Mouse (Mus musculus): ENCODE measurements around the gene Mon2. TPM values are rescaled to one million over a fixed set of nuclear protein-coding genes. Genes with fewer than 3 reads are reported as not detected.

Mon2 gene
- total and polyA plus RNA-seq, 3 experiments: 33.8 to 38.6 TPM; not detected in 1

DNA sequence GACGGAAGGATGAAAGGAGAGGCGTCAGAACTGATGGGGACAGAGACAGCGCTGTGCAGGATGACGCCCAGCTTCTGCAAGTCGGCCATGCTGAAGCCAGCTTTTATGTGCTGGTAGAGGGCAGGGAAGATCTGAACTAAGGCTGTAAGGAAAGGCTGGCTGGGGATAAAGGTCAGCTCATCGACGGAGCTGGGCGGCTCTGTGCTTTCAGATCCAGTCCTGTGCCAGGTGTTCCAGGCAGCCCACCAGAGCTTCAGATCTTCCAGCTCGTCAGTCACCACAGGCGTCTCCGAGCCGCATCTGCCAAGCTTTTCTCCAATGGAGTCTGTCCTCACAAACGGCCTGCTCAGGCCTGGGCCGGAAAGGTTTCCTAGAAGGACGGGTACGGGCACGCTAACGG is 62.9 kb downstream of the Mon2 start:
- Histone ChIP-seq H3K79me2 (ENCODE audit: control insufficient read depth, insufficient read depth, low read length, poor library complexity) (no peaks in the 10 kb centered on the region), H3K27ac (ENCODE audit: control insufficient read depth, low read depth, low read length) (no peak overlapping the region), H3K4me3 (ENCODE audit: control insufficient read depth in 1 of 2, insufficient read depth in 1 of 2, low read depth in 2 of 2, low read length in 2 of 2) (no peak overlapping the region), H3K9me3 (replicated peaks; ENCODE audit: insufficient read depth, low read length) (no peaks in the 10 kb centered on the region), H3K9ac (ENCODE audit: control insufficient read depth, low read depth, low read length, poor library complexity, severe bottlenecking) (no peak overlapping the region), H3K4me1 (ENCODE audit: control insufficient read depth in 1 of 2, insufficient read depth in 2 of 2, low read length in 2 of 2) (no peaks in the 10 kb centered on the region), H3K27me3 (ENCODE audit: control insufficient read depth in 1 of 2, insufficient read depth in 2 of 2, low read length in 2 of 2) (no peaks in the 10 kb centered on the region), H3K36me3 (ENCODE audit: control insufficient read depth in 1 of 2, insufficient read depth in 2 of 2, low read length in 2 of 2) (peaks cover 0 to 17% of the 10 kb centered on the region in 2 experiments; a peak in 2 of 4 replicates)
- no peak for DNase-seq (ENCODE audit: low read depth, low spot score)
- no peak for TF ChIP-seq MEF2A (IDR thresholded peaks at IDR 0.05; ENCODE audit: extremely low read depth, insufficient replicate concordance, low read depth, low read length, poor library complexity, severe bottlenecking)

DNA sequence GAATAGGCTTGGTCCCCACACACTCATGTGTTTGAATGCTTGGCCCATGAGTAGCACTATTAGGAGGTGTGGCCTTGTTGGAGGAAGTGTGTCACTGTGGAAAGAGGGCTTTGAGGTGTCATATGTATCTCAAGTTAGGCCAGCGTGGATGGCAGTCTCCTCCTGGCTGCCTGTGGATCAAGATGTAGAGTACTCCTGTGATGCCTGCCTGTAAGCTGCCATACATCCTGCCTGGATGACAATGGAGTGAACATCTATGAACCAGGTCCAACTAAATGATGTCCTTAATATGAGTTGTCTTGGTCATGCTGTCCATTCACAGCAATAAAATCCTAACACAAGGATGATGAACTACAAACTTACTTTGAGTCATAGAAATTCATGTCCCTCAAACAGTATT is 64.9 kb downstream of the Mon2 start:
- Histone ChIP-seq H3K9me3 (replicated peaks; ENCODE audit: insufficient read depth, low read length) (no peaks in the 10 kb centered on the region), H3K27me3 (ENCODE audit: control insufficient read depth in 1 of 2, insufficient read depth in 2 of 2, low read length in 2 of 2) (no peaks in the 10 kb centered on the region), H3K9ac (ENCODE audit: control insufficient read depth, low read depth, low read length, poor library complexity, severe bottlenecking) (no peak overlapping the region), H3K4me3 (ENCODE audit: control insufficient read depth in 1 of 2, insufficient read depth in 1 of 2, low read depth in 2 of 2, low read length in 2 of 2) (no peak overlapping the region), H3K4me1 (ENCODE audit: control insufficient read depth in 1 of 2, insufficient read depth in 2 of 2, low read length in 2 of 2) (peaks cover 0 to 6% of the 10 kb centered on the region in 2 experiments; a peak in 1 of 4 replicates), H3K27ac (ENCODE audit: control insufficient read depth, low read depth, low read length) (no peak overlapping the region), H3K36me3 (ENCODE audit: control insufficient read depth in 1 of 2, insufficient read depth in 2 of 2, low read length in 2 of 2) (peaks cover 10 to 12% of the 10 kb centered on the region in 2 experiments), H3K79me2 (ENCODE audit: control insufficient read depth, insufficient read depth, low read length, poor library complexity) (no peaks in the 10 kb centered on the region)
- TF ChIP-seq MAX (IDR thresholded peaks at IDR 0.05; ENCODE audit: low read length): no peak
- no peak for TF ChIP-seq E2F4 (IDR thresholded peaks at IDR 0.05; ENCODE audit: borderline replicate concordance, low read depth, low read length)
- TF ChIP-seq CHD1 (IDR thresholded peaks at IDR 0.05; ENCODE audit: low read depth, low read length): no peak
- no peak for TF ChIP-seq HCFC1 (IDR thresholded peaks at IDR 0.05; ENCODE audit: low read depth, low read length)
- no peak for TF ChIP-seq RCOR1 (IDR thresholded peaks at IDR 0.05; ENCODE audit: low read depth, low read length)
- no peak for TF ChIP-seq SIN3A (IDR thresholded peaks at IDR 0.05; ENCODE audit: low read length)
- TF ChIP-seq ZMIZ1 (IDR thresholded peaks at IDR 0.05; ENCODE audit: low read depth, low read length): no peak
- TF ChIP-seq ZC3H11A (IDR thresholded peaks at IDR 0.05; ENCODE audit: low read depth, low read length): no peak
- no peak for TF ChIP-seq NRF1 (IDR thresholded peaks at IDR 0.05; ENCODE audit: insufficient read depth, low read depth, low read length, poor library complexity, severe bottlenecking)
- TF ChIP-seq MYC (IDR thresholded peaks at IDR 0.05; ENCODE audit: low read depth, low read length): no peak
- TF ChIP-seq ZKSCAN1 (IDR thresholded peaks at IDR 0.05; ENCODE audit: low read depth, low read length): no peak
- no peak for TF ChIP-seq CHD2 (IDR thresholded peaks at IDR 0.05; ENCODE audit: low read length)
- no peak for TF ChIP-seq ETS1 (IDR thresholded peaks at IDR 0.05; ENCODE audit: low read depth, low read length)
- TF ChIP-seq TCF12 (IDR thresholded peaks at IDR 0.05; ENCODE audit: low read depth, low read length): no peak
- no peak for TF ChIP-seq GABPA (IDR thresholded peaks at IDR 0.05; ENCODE audit: low read depth, low read length)
- TF ChIP-seq MXI1 (IDR thresholded peaks at IDR 0.05; ENCODE audit: low read depth, low read length): no peak
- TF ChIP-seq TAL1 (IDR thresholded peaks at IDR 0.05; ENCODE audit: low read length): no peak
- TF ChIP-seq MAZ (IDR thresholded peaks at IDR 0.05; ENCODE audit: low read depth, low read length): no peak
- DNase-seq (ENCODE audit: low read depth, low spot score): no peak
